Mouse (Mus musculus) forebrain, embryonic 10.5 days (tissue): Measurements from ENCODE around the gene Htr5a. TPM values are rescaled to one million over a fixed set of nuclear protein-coding genes. Genes with fewer than 3 reads are reported as not detected.

Experiments
- DNase-seq: peaks from one replicate; pipeline ENCODE4 v3.0.0-alpha.2; 2017; ENCODE audit warnings: low spot score; ENCODE audit errors: extremely low spot score
- H3K27ac ChIP-seq: fragments of 300-500 bp; sonication (generic); 2 replicates; pipeline ENCODE4 v1.5.1; 2016; ENCODE audit warnings: mild to moderate bottlenecking
- H3K27me3 ChIP-seq: fragments of 300-500 bp; sonication (generic); 2 replicates; pipeline ENCODE4 v1.6.1; 2016; ENCODE audit warnings: mild to moderate bottlenecking; ENCODE audit not compliant: poor library complexity, severe bottlenecking
- H3K36me3 ChIP-seq: fragments of 300-500 bp; sonication (generic); replicated peaks from 2 replicates; pipeline ENCODE4 v1.6.1; 2016; ENCODE audit warnings: mild to moderate bottlenecking, moderate library complexity
- H3K4me1 ChIP-seq: fragments of 300-500 bp; sonication (generic); 2 replicates; pipeline ENCODE4 v1.6.1; 2016
- H3K4me3 ChIP-seq: fragments of 300-500 bp; sonication (generic); 2 replicates; pipeline ENCODE4 v1.5.1; 2016; ENCODE audit warnings: mild to moderate bottlenecking, moderate library complexity
- H3K9me3 ChIP-seq: fragments of 300-500 bp; sonication (generic); 2 replicates; pipeline ENCODE4 v1.6.1; 2016; ENCODE audit warnings: mild to moderate bottlenecking, moderate library complexity
- WGBS: fragments of 180-500 bp; shearing (Covaris S2); methylation state at CpG from one replicate; pipeline ENCODE4 v1.1.7; 2016; 5-methylcytosine and 5-hydroxymethylcytosine counted together
- polyA plus RNA-seq: library from polyadenylated mRNA; unstranded; fragments of >200 nt; fragmentation: Nextera tagmentation; extraction: Ambion mirVana; gene quantifications from 2 replicates; pipeline ENCODE4 v1.2.1, GENCODE M21; 2016

The Htr5a gene
- not detected in 2 replicates for polyA plus RNA-seq

DNA sequence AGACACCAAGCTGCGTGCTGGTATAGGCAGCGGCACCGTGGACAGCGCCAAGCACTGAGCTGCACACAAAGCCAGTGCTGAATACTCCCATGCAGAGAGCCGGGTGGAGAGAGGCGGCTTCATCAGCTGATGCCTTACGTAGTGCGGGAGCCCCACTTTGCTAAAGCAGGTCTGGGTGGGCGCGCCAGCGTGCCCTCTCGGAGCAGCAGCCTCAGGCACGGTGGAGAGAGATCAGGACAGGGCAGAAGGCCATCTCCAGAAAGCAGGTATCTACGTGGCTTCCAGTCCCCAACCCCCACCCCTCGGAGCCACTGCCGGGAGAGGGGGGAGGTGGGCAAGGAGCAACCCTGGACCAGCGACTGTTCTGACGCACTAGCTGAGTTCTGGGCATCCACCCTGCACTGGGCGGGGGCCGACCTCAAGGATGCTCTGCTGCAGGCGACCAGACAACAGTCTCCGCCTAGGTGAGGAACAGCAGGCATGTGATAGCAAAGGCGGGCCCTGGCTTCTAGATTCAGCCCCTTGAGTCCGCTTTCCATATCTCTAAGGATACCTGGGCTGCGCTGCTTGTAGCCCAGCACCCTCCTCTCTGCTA lies at the start of gene Htr5a:
Htr5a (plus strand) TSS at position 449 of the 595 bp plus-strand sequence.
- peak; percentile 47 for DNase-seq
- Histone ChIP-seq H3K27me3 (peaks cover 25% of the 10 kb centered on the region), H3K4me3 (peak within 1 kb of the TSS; percentile 48), H3K4me1 (peaks cover 8% of the 10 kb centered on the region), H3K36me3 (no peaks in the 10 kb centered on the region), H3K9me3 (no peaks in the 10 kb centered on the region), H3K27ac (no peak within 1 kb of the TSS)
- 4% methylated on average over 25 of the region's 25 CpGs for WGBS

DNA sequence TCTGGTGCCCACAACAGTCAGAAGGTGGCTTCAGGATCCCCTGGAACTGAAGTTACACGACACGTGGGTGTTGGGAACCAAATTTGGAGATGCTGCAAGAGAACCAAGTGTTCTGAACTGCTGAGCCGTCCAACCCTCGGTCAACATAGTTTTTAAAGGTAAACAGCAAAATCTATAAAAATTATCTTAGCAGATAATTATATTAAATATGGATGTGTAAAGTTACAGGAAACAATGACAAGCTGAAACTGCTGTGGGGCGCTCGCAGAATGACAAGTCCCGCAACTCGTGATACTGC lies 49.8 kb upstream of the Htr5a start:
- no peak for DNase-seq
- Histone ChIP-seq H3K27ac (peak overlapping the region; percentile 99), H3K27me3 (no peaks in the 10 kb centered on the region), H3K4me3 (peak overlapping the region; percentile 80), H3K9me3 (no peaks in the 10 kb centered on the region), H3K4me1 (peaks cover 23% of the 10 kb centered on the region), H3K36me3 (peaks cover 28% of the 10 kb centered on the region)
- 24% methylated on average over 8 of the region's 8 CpGs for WGBS

DNA sequence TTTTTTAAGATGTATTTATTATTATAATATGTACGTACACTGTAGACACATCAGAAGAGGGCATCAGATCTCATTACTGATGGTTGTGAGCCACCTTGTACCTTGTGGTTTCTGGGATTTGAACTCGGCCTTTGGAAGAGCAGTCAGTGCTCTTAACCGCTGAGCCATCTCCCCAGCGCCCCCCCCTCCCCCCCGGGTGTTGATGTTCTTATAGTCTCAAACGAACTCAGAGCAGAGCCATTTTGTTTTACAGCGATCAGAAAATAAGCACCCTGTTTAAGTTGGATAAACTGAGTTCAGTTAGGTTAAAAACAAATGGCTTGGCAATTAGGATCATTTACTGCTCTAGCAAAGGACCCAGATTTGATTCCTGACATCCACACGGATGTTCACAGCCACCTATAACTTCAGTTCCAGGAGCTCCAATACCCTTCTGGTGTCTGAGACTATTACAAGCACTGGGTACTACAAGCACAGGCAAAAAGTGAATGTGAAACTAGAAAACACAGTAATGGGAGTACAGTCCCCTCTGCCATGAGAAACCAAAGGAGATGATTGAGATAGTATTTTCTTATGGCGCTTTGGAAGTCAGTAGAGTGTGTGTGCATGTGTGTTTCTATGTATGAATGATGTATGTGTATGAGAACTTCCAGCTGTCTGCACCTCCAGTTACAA lies 49.3 kb upstream of the Htr5a start:
- peak overlapping the region; percentile 80 for H3K4me3 ChIP-seq
- H3K36me3 ChIP-seq, result peaks cover 22% of the 10 kb centered on the region
- H3K27me3 ChIP-seq, result no peaks in the 10 kb centered on the region
- peaks cover 23% of the 10 kb centered on the region for H3K4me1 ChIP-seq
- no peaks in the 10 kb centered on the region for H3K9me3 ChIP-seq
- peak overlapping the region; percentile 99 for H3K27ac ChIP-seq
- WGBS, result 66% methylated on average over 9 of the region's 9 CpGs
- DNase-seq, result no peak

DNA sequence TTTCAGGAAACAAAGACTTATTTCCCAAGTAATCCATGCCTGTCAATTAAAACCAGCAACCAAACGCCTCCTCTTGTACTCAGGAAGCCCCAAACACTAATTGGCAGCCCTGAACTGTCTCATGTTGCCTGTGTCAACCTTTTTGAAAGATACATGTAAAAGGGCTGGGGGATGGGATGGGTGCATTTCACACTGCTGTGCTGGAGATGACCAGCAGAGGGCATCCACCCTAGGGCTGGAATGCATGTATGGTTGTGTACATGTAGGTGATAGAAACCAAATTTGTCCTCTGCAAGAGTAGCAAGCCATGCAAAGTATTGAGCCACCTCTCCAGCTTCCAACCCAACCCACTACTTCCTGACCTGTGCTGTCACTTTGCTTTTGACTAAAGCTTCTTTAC lies 48.0 kb upstream of the Htr5a start:
- Histone ChIP-seq H3K9me3 (no peaks in the 10 kb centered on the region), H3K36me3 (peaks cover 10% of the 10 kb centered on the region), H3K4me3 (no peak overlapping the region), H3K27me3 (no peaks in the 10 kb centered on the region), H3K4me1 (peaks cover 23% of the 10 kb centered on the region), H3K27ac (no peak overlapping the region)
- 18% methylated on average over 1 of the region's 1 CpGs for WGBS
- DNase-seq, result peak; percentile 58

DNA sequence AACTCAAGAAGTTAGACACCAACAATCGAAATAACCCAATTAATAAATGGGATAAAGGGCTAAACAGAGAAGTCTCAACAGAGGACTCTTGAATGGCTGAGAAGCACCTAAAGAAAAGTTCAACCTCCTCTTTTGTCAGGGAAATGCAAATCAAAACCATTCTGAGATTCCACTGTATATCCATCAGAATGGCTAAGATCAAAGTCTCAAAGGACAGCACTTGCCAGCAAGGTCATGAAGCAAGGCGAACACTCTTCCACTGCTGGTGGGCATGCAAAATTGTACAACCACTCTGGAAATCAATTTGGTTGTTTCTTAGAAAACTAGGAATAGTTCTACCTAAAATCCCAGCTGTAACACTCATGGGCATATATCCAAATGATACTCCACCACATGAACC lies 27.7 kb upstream of the Htr5a start:
- Histone ChIP-seq H3K27ac (no peak overlapping the region), H3K36me3 (no peaks in the 10 kb centered on the region), H3K4me1 (0 out of 2 replicates have a peak, but pooled peaks cover 3% of the 10 kb centered on the region), H3K9me3 (no peaks in the 10 kb centered on the region; the same call in 1 of the 2 replicates), H3K4me3 (no peak overlapping the region), H3K27me3 (no peaks in the 10 kb centered on the region)
- WGBS, result 85% methylated on average over 2 of the region's 2 CpGs
- no peak for DNase-seq

DNA sequence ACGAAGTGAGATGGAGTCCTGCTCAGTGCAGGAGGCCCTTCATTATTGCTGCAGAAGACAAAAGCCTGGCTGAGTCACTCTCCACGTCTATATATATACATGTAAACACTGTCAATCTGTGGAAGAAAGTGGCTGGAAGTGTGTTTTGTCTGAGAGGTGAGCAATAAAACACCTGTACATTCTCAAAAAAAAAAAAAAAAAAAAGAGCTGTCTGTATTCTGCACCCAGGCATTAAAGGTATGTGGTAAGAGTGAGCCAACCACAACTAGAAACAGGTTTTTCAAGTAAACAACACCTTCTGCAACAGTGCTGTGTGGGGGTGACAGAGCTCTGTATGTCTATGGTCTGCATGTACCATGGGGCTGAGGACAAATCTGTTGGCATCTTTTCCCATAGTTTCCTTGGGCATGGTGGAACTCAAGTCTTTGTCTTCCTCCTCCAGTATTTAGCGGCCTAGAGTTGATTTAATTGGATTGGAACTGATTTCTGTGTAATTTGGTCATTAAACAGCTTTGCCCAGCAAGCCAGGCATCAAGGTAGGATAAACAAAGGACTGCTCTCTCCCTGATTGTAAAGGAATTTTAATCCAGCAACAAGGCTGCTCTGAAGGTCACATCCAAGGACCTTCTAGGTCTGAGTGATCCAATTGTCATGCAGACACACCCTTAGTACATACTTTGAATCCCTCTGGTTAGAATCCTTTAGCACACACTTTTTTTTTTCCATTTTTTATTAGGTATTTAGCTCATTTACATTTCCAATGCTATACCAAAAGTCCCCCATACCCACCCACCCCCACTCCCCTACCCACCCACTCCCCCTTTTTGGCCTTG lies 22.9 kb upstream of the Htr5a start:
- no peak for DNase-seq
- 62% methylated on average over 3 of the region's 3 CpGs for WGBS

DNA sequence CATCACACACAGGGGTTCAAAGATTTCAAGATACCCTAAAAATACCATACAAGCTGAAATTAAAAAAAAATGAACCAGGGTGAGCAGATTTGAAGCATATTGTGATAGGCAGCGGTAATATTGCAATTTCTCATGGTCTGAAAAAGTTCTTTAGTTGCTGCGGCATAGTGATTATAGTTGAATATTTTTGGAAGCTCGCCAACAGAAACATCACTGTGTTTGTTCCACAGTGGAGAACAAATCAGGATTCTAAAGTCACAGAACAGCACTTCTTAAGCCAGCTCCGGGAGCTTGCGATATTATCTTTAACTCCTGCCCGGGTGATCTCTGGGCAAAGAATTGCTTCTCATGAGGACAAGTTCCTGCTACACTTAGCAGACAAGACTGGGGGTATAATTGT lies 20.8 kb upstream of the Htr5a start:
- no peaks in the 10 kb centered on the region for H3K9me3 ChIP-seq
- 89% methylated on average over 6 of the region's 6 CpGs for WGBS
- 0 out of 2 replicates have a peak, but pooled peaks cover 3% of the 10 kb centered on the region for H3K4me1 ChIP-seq
- no peaks in the 10 kb centered on the region for H3K27me3 ChIP-seq
- DNase-seq, result no peak
- H3K4me3 ChIP-seq, result no peak overlapping the region
- no peaks in the 10 kb centered on the region for H3K36me3 ChIP-seq
- H3K27ac ChIP-seq, result no peak overlapping the region

More for the DNA sequence above, 22.9 kb upstream of the Htr5a start:
- no peaks in the 10 kb centered on the region for H3K36me3 ChIP-seq
- H3K4me3 ChIP-seq, result no peak overlapping the region
- H3K27me3 ChIP-seq, result no peaks in the 10 kb centered on the region
- 0 out of 2 replicates have a peak, but pooled peaks cover 3% of the 10 kb centered on the region for H3K4me1 ChIP-seq
- no peaks in the 10 kb centered on the region for H3K9me3 ChIP-seq
- no peak overlapping the region for H3K27ac ChIP-seq

DNA sequence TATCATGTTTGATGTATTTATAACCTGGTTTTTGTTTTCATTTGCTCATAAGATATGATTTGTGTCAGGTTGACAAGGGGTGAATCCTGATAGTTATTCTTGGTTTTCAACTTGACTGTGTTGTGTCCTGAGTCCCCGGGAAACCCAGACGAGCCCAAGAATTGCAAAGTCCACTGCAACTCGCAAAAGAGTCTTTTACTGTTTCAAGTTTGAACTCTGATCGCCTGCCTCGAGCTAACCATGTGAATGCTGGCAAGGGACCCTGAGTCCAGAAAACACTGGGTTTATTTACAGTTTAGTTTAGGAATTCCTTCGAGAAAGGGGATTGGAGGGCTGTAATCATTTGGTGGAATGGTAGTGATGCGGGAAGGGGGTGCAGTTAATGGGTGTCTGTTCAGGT lies 14.0 kb upstream of the Htr5a start:
- no peaks in the 10 kb centered on the region for H3K4me1 ChIP-seq
- no peak overlapping the region for H3K4me3 ChIP-seq
- 90% methylated on average over 7 of the region's 7 CpGs for WGBS
- no peak for DNase-seq
- H3K36me3 ChIP-seq, result no peaks in the 10 kb centered on the region
- no peak overlapping the region for H3K27ac ChIP-seq
- no peaks in the 10 kb centered on the region for H3K9me3 ChIP-seq
- H3K27me3 ChIP-seq, result no peaks in the 10 kb centered on the region

DNA sequence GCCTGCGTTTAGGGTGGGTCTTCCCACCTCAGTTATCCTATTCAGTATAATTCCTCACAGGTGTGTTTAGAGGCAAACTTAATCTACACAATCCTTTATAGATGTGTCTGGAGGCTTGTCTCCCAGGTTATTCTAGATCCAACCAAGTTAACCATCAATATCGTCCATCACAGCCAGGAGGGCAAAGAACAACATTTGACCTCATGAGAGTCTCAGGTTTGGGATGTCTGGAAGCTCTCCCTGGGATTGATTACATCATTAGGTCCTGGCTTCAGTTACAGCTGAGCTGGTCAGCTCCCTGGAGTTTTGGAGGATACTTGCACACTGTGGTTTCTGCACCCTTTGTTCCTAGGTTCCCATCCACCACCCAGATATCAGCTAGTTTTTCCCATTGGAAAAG lies 6.9 kb upstream of the Htr5a start:
- H3K27ac ChIP-seq, result no peak overlapping the region
- no peak overlapping the region for H3K4me3 ChIP-seq
- H3K36me3 ChIP-seq, result no peaks in the 10 kb centered on the region
- 87% methylated on average over 2 of the region's 2 CpGs for WGBS
- no peaks in the 10 kb centered on the region for H3K4me1 ChIP-seq
- H3K9me3 ChIP-seq, result no peaks in the 10 kb centered on the region
- no peaks in the 10 kb centered on the region for H3K27me3 ChIP-seq
- no peak for DNase-seq

DNA sequence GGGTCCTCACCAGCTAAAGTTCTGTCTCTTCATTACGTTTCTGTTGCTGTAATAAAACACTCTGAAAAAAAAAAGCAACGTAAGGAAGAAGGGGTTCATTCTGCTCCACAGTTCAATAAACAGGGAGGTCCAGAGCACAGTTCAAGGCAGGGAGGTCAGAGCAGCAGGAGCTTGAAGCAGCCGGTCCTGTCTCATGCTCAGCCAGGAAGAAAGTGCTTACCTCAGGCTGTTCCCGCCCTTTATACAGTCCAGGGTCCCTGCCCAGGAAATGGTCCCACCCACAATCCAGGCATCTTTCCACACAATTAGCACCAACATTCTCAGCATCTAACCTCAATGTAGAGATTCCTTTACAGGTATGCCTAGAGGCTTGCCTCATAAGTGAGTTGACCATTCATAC lies 3.9 kb upstream of the Htr5a start:
- DNase-seq, result no peak
- WGBS, result 51% methylated on average over 4 of the region's 4 CpGs
- H3K36me3 ChIP-seq, result no peaks in the 10 kb centered on the region

DNA sequence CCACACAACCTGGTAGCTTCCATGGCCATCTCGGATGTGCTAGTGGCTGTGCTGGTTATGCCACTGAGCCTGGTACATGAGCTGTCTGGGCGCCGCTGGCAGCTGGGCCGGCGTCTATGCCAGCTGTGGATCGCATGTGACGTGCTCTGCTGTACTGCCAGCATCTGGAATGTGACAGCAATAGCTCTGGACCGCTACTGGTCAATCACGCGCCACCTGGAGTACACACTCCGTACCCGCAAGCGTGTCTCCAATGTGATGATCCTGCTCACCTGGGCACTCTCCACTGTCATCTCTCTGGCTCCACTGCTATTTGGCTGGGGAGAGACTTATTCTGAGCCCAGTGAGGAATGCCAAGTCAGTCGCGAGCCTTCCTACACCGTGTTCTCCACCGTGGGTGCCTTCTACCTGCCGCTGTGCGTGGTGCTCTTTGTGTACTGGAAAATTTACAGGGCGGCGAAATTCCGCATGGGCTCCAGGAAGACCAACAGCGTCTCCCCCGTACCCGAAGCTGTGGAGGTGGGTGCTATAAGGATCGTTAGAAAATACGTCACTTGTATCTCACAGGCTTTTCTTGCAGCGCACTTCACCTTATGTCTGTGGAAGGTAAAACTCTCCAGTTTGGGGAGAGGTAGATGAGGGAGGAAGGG lies 847 bp downstream of the Htr5a start:
- WGBS, result 72% methylated on average over 28 of the region's 28 CpGs
- Histone ChIP-seq H3K4me1 (peaks cover 8% of the 10 kb centered on the region), H3K9me3 (no peaks in the 10 kb centered on the region), H3K27ac (no peak overlapping the region), H3K36me3 (no peaks in the 10 kb centered on the region), H3K27me3 (peaks cover 25% of the 10 kb centered on the region), H3K4me3 (no peak overlapping the region)
- no peak for DNase-seq

More for the DNA sequence above, 3.9 kb upstream of the Htr5a start:
- peaks cover 21% of the 10 kb centered on the region for H3K27me3 ChIP-seq
- H3K9me3 ChIP-seq, result no peaks in the 10 kb centered on the region
- H3K4me3 ChIP-seq, result no peak overlapping the region
- peaks cover 8% of the 10 kb centered on the region for H3K4me1 ChIP-seq
- H3K27ac ChIP-seq, result no peak overlapping the region

DNA sequence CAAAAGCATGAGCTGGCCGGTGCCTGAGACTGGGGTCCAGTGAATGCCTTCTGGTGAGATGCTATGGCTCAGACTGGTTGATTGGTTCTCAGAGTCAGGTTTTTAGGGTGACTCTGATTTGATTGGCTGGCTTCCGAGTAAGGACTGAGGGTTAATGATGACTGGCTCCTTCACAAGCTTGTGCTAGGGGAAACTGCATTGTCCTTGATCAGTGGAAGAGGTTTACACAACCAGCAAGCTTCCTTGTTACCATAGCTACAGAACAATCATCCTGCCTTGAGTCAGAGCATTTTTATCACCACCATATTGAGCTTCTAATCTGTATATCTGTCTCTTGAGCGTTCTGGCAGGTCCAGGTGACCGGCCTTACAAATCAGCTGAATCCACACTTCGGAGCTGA lies 5.0 kb downstream of the Htr5a start:
- Histone ChIP-seq H3K4me1 (peaks cover 1% of the 10 kb centered on the region), H3K27ac (no peak overlapping the region), H3K4me3 (no peak overlapping the region), H3K9me3 (no peaks in the 10 kb centered on the region), H3K36me3 (no peaks in the 10 kb centered on the region), H3K27me3 (peaks cover 14% of the 10 kb centered on the region)
- no peak for DNase-seq
- whole genome bisulfite sequencing, result 77% methylated on average over 5 of the region's 5 CpGs
